Mouse (Mus musculus) liver, postnatal 0 days (tissue): ENCODE results near the gene Rack1.

ENCODE experiments used
- CTCF ChIP-seq: sonication (generic); IDR thresholded peaks from 2 replicates; pipeline ENCODE4 v1.5.1; 2016; ENCODE audit warnings: antibody characterized with exemption, low read depth
- EP300 ChIP-seq: IDR thresholded peaks from 2 replicates; pipeline ENCODE4 v1.6.1; 2016; ENCODE audit warnings: antibody characterized with exemption, low read depth, mild to moderate bottlenecking

DNA sequence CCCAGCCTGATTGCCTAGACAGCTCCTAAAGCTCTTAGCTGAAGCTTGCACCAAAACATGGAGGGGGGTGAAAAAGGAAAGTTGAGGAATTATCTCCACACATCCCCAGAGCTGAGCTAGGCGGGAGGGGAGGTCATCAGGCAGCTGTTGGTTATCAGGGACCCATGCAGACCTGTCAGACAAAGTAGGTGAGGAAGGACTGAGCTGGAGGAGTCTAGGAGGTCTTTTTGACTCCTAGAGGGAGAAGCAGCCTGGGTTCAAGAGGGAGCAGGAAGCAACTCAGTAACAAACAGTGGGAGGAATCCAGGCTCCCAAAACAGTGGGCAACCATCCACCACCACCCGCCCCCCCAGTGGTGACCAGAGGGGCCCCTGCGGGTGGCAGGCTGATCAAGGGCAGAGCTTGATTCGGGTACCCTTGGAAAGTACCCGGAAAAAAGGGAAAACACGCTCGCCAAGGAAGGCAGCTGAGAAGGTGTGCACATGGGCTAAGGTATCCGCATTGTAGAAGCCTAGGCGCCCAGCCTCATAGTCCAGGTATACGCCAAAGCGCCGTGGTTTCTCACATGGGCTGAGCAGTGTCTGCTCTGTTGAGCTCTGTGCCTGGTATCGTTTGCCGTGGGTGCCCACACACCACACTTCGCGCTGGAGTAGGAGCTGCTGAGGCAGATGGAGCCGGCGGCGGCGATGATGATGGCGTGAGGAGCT, 6.9 kb downstream of the Rack1 start:
- TF ChIP-seq CTCF (no peak), EP300 (no peak)
